In genomic region chr4:104548287-104548686, GRCm38 (mm10) we compare ENCODE assay signal across 25 mouse cellular contexts.
DNase-seq lines count a peak whose midpoint lies in the region; ATAC-seq lines count a peak whose summit lies in the region.
"Had no signal": no experiment of that assay in that cellular context is flagged by ENCODE, and none has a peak within 500 bp of the region (broad histone marks: within the 10 kb centered on the region; RNA-seq: fewer than 3 reads in every experiment).

No protein-coding gene starts in this region.

- no peaks in the 10 kb centered on the region for H3K27me3 ChIP-seq in kidney, embryonic 14.5 days (ENCODE audit: control insufficient read depth, insufficient read depth, low read length)
- H3K27me3 ChIP-seq in kidney, embryonic 16.5 days (ENCODE audit: insufficient read depth, low read length): no peaks in the 10 kb centered on the region
- H3K27me3 ChIP-seq: CH12.LX; embryonic facial prominence, embryonic 12.5 days; Patski had no signal

- H3K4me3 ChIP-seq in kidney, embryonic 14.5 days (ENCODE audit: low read length): no peak overlapping the region
- no peak overlapping the region for H3K4me3 ChIP-seq in kidney, embryonic 16.5 days (ENCODE audit: low read length)
- H3K4me3 ChIP-seq: embryonic facial prominence, embryonic 10.5 days; embryonic facial prominence, embryonic 12.5 days; forebrain, embryonic 13.5 days had no signal

- no peaks in the 10 kb centered on the region for H3K9me3 ChIP-seq in kidney, embryonic 14.5 days (ENCODE audit: control insufficient read depth, low read length)
- no peaks in the 10 kb centered on the region for H3K9me3 ChIP-seq in kidney, embryonic 16.5 days (ENCODE audit: low read length)
- H3K9me3 ChIP-seq: embryonic facial prominence, embryonic 10.5 days; embryonic facial prominence, embryonic 12.5 days; forebrain, embryonic 13.5 days had no signal

- WGBS in kidney, embryonic 14.5 days: 26% methylated on average over 1 of the region's 1 CpGs
- WGBS in kidney, embryonic 16.5 days: 55% methylated on average over 1 of the region's 1 CpGs

- H3K9ac ChIP-seq in kidney, embryonic 14.5 days (ENCODE audit: low read depth, low read length): no peak overlapping the region
- H3K9ac ChIP-seq in kidney, embryonic 16.5 days (replicated peaks; ENCODE audit: low read length): no peak overlapping the region
- H3K9ac ChIP-seq: embryonic facial prominence, embryonic 12.5 days; forebrain, embryonic 13.5 days had no signal

- no peaks in the 10 kb centered on the region for H3K4me1 ChIP-seq in kidney, embryonic 14.5 days (ENCODE audit: control insufficient read depth, insufficient read depth, low read length)
- H3K4me1 ChIP-seq in kidney, embryonic 16.5 days (ENCODE audit: insufficient read depth, low read length): no peaks in the 10 kb centered on the region
- H3K4me1 ChIP-seq: embryonic facial prominence, embryonic 12.5 days had no signal

- intact Hi-C loops in gastrocnemius, postnatal 14 days (cut with DNase I; ENCODE audit: low total_unique reads): no loop called here

- ATAC-seq in kidney, embryonic 14.5 days (ENCODE audit: low FRiP score, low TSS enrichment): 0 out of 2 replicates have a peak, but pooled peaks have one; percentile 39
- peak; percentile 85 for ATAC-seq in kidney, embryonic 16.5 days (ENCODE audit: low FRiP score, low TSS enrichment)
- ATAC-seq: activated CD4-positive, CD25-positive, alpha-beta regulatory T cell, adult 4 months; CD4-positive, CD25-positive, alpha-beta regulatory T cell, adult 4 months; forebrain, embryonic 13.5 days; Patski had no signal

- H3K4me2 ChIP-seq in kidney, embryonic 14.5 days (replicated peaks; ENCODE audit: low read depth, low read length): no peak overlapping the region
- H3K4me2 ChIP-seq in kidney, embryonic 16.5 days (replicated peaks; ENCODE audit: low read depth, low read length): no peak overlapping the region
- H3K4me2 ChIP-seq: embryonic facial prominence, embryonic 12.5 days; forebrain, embryonic 13.5 days had no signal

- H3K36me3 ChIP-seq in kidney, embryonic 14.5 days (ENCODE audit: control insufficient read depth, insufficient read depth, low read length): no peaks in the 10 kb centered on the region
- no peaks in the 10 kb centered on the region for H3K36me3 ChIP-seq in kidney, embryonic 16.5 days (ENCODE audit: insufficient read depth, low read length)
- H3K36me3 ChIP-seq: embryonic facial prominence, embryonic 10.5 days; embryonic facial prominence, embryonic 12.5 days; G1E had no signal

- H3K27ac ChIP-seq in kidney, embryonic 14.5 days (ENCODE audit: low read depth, low read length): no peak overlapping the region
- H3K27ac ChIP-seq in kidney, embryonic 16.5 days (ENCODE audit: low read length): no peak overlapping the region
- H3K27ac ChIP-seq: embryonic facial prominence, embryonic 10.5 days; embryonic facial prominence, embryonic 12.5 days; forebrain, embryonic 13.5 days had no signal

- DNase-seq in heart, adult 11 months: peak; percentile 17
- no peak for DNase-seq in heart, adult 9 months (ENCODE audit: low spot score in 2 of 2)
- DNase-seq in kidney, adult 9 months: no peak
- DNase-seq in kidney, postnatal 14 days: no peak
- DNase-seq in kidney, postnatal 10 days: peak; percentile 18
- DNase-seq in gastrocnemius, postnatal 14 days: no peak
- DNase-seq: adrenal gland, adult 8-10 months; adrenal gland, postnatal 14 days; adrenal gland, postnatal 36 days; B cell, adult 2 months; cerebellum, adult 11-12 months; cerebellum, adult 2 months; cerebellum, adult 9-10 months; cerebellum, postnatal 10 days; cerebellum, postnatal 25 days had no signal

Comparison
In these comparisons a context has a peak if more than half of its experiments do, and no peak if none do; other contexts are left out.
1. DNase-seq: peak in heart, adult 11 months (single experiment) and kidney, postnatal 10 days (single experiment); none in heart, adult 9 months (0 of 2), kidney, adult 9 months (single experiment), kidney, postnatal 14 days (single experiment) and gastrocnemius, postnatal 14 days (single experiment).